Mouse (Mus musculus) small intestine, adult 2 months (tissue): ENCODE measurements around the gene Mtfr2. TPM values are rescaled to one million over a fixed set of nuclear protein-coding genes. Genes with fewer than 3 reads are reported as not detected.

Experiments
- H3K27ac ChIP-seq: fragments of 200-500 bp; 2 replicates; pipeline ENCODE4 v1.5.1; 2012; ENCODE audit warnings: low read depth, low read length, control low read depth, inconsistent platforms; ENCODE audit not compliant: insufficient read depth
- H3K27me3 ChIP-seq: fragments of 200-500 bp; 2 replicates; pipeline ENCODE4 v1.6.1; 2012; ENCODE audit warnings: mild to moderate bottlenecking, moderate library complexity, low read length, inconsistent platforms; ENCODE audit not compliant: control insufficient read depth, insufficient read depth
- H3K36me3 ChIP-seq: fragments of 200-500 bp; 2 replicates; pipeline ENCODE4 v1.6.1; 2012; ENCODE audit warnings: mild to moderate bottlenecking, low read length, control low read depth, inconsistent platforms; ENCODE audit not compliant: control insufficient read depth, insufficient read depth
- H3K4me1 ChIP-seq: fragments of 200-500 bp; 2 replicates; pipeline ENCODE4 v1.6.1; 2012; ENCODE audit warnings: low read length, inconsistent platforms, mixed read lengths; ENCODE audit not compliant: control insufficient read depth, insufficient read depth, insufficient read length
- H3K4me3 ChIP-seq: fragments of 200-500 bp; 2 replicates; pipeline ENCODE4 v1.5.1; 2012; ENCODE audit warnings: low read depth, mild to moderate bottlenecking, control low read depth, inconsistent platforms, low read length, moderate library complexity
- CTCF ChIP-seq: fragments of 200-500 bp; IDR thresholded peaks from 2 replicates; pipeline ENCODE4 v1.5.1; 2012; ENCODE audit warnings: low read depth, mild to moderate bottlenecking, control low read depth, inconsistent platforms, low read length, moderate library complexity, mixed read lengths; ENCODE audit not compliant: insufficient replicate concordance, insufficient read length; ENCODE audit errors: extremely low read depth
- POLR2A ChIP-seq: fragments of 200-500 bp; IDR thresholded peaks from 2 replicates; pipeline ENCODE4 v1.6.1; 2012; ENCODE audit warnings: low read depth, mild to moderate bottlenecking, control low read depth, inconsistent platforms, low read length, moderate library complexity
- WGBS: fragments of 180-500 bp; shearing (Covaris S2); methylation state at CpG from one replicate; pipeline ENCODE4 v1.1.7; 2018; 5-methylcytosine and 5-hydroxymethylcytosine counted together
- polyA plus RNA-seq: library from polyadenylated mRNA; depleted of rRNA; stranded (reverse); fragments of >200 nt; gene quantifications from 2 replicates; pipeline ENCODE4 v1.2.3, GENCODE M21; 2012; rRNA removed

Gene Mtfr2
- 0.52 and 0.68 TPM in 2 replicates for polyA plus RNA-seq

- no peak within 1 kb of the TSS for H3K27ac ChIP-seq
- under 1% methylated on average over 58 of the region's 58 CpGs for WGBS
- H3K4me3 ChIP-seq, result peak within 1 kb of the TSS; percentile 97
- H3K36me3 ChIP-seq, result peaks cover 27% of the 10 kb centered on the region
- H3K27me3 ChIP-seq, result no peaks in the 10 kb centered on the region
- peak; percentile 49; the same call in 1 of the 2 replicates for TF ChIP-seq POLR2A
- no peak for TF ChIP-seq CTCF
- H3K4me1 ChIP-seq, result peaks cover 2% of the 10 kb centered on the region; the same call in 1 of the 2 replicates
Observed at GRCm38 (mm10) chr10:20347285-20348214, at the start of gene Mtfr2. Gene Mtfr2, plus strand, starts transcription at chr10:20347770.

DNA sequence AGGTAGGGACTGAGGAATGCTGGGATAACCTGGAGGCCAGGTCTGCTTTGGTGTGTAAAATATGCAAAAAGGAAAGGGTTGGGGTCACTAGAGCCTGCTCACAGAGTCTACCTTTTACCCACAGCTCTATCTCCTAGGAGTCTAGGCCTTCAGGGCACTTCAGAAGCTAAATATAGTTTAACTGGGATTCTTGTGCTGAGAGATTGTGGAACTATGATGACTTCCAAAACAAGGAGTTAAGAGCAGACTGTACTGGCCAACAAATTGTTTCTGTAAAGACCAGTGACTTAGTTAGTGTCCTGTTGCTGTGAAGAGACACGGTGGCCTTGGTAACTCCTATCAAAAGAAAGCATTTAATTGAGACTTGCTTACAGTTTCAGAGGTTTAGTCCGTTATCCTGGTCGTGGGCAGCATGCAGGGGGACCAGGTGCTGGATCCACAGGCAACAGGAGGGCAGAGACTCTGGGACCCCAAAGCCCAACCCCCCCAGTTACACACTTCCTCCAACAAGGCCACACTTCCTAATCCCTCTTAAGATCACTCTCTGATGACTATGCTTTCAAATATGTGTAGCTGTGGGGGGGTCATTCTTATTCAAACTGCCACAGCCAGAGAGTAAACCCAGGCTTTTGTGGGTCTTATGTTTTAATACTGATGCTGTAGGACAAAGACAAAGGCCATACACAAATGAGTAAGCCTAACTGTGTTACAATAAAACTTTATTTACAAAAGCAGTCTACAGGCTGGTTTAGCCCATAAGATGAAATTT lies 49.2 kb upstream of the Mtfr2 start:
- TF ChIP-seq CTCF (no peak), POLR2A (no peak)
- Histone ChIP-seq H3K36me3 (no peaks in the 10 kb centered on the region), H3K4me1 (no peaks in the 10 kb centered on the region), H3K4me3 (no peak overlapping the region), H3K27ac (no peak overlapping the region), H3K27me3 (no peaks in the 10 kb centered on the region)
- 80% methylated on average over 3 of the region's 3 CpGs for WGBS

DNA sequence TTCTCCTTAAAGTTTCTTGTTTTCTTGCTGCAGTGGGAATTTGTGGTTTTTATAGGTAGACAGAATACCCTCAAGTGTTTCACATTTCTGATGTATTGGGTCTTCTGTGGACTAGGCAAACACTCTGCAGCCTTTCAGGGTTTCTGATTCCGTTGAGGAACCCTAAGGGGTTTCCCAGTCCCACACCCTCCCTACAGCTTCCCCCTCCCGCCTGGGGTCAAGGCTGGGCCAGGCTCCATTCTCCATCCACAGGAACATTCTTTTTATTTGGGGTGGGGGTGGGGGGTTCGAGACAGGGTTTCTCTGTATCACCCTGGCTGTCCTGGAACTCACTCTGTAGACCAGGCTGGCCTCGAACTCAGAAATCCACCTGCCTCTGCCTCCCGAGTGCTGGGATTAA lies 48.5 kb upstream of the Mtfr2 start:
- no peaks in the 10 kb centered on the region for H3K36me3 ChIP-seq
- H3K4me1 ChIP-seq, result no peaks in the 10 kb centered on the region
- H3K27me3 ChIP-seq, result no peaks in the 10 kb centered on the region
- no peak overlapping the region for H3K4me3 ChIP-seq
- TF ChIP-seq POLR2A, result no peak
- TF ChIP-seq CTCF, result no peak
- 77% methylated on average over 5 of the region's 5 CpGs for WGBS
- no peak overlapping the region for H3K27ac ChIP-seq

- peak overlapping the region; percentile 100 for H3K27ac ChIP-seq
- 14% methylated on average over 11 of the region's 11 CpGs for WGBS
- no peaks in the 10 kb centered on the region for H3K36me3 ChIP-seq
- peak overlapping the region; percentile 80 for H3K4me3 ChIP-seq
- no peak for TF ChIP-seq CTCF
- no peak for TF ChIP-seq POLR2A
- peaks cover 8% of the 10 kb centered on the region; the same call in 1 of the 2 replicates for H3K4me1 ChIP-seq
- no peaks in the 10 kb centered on the region for H3K27me3 ChIP-seq
Observed at GRCm38 (mm10) chr10:20310969-20311769, 36.4 kb upstream of the Mtfr2 start.

GRCm38 (mm10) chr10:20311918-20312735 lies 35.4 kb upstream of the Mtfr2 start, which contains the start of gene Bclaf1:
Gene Bclaf1, plus strand, starts transcription at chr10:20312469.
- Histone ChIP-seq H3K27ac (peak within 1 kb of the TSS; percentile 100), H3K27me3 (no peaks in the 10 kb centered on the region), H3K4me1 (peaks cover 8% of the 10 kb centered on the region; the same call in 1 of the 2 replicates), H3K4me3 (peak within 1 kb of the TSS; percentile 98), H3K36me3 (no peaks in the 10 kb centered on the region)
- TF ChIP-seq CTCF (no peak), POLR2A (peak; percentile 73; the same call in 1 of the 2 replicates)
- WGBS, result under 1% methylated on average over 84 of the region's 84 CpGs
